Mouse (Mus musculus): ENCODE data around the gene Snrpf.

DNA sequence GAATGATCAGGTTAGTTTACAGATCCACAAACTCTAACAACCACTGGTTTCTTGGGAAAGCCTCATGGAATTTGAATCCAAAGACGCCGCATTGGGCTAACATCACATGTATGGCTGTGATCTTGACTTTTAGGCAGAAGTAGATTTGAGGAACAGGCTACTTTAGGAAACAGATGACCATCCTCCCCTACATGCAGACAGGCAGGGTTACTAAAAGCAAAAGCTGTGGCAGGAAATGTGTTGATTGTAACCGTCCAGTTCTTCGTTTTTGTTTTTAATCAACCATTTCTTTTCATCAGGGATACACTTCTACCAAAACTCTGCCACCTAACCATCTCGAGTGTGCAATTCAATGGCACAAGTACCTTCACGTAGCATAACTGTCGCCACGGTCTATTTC lies 13.5 kb downstream of the Snrpf start:
- no peak for TF ChIP-seq POLR2A (IDR thresholded peaks at IDR 0.05; ENCODE audit: borderline replicate concordance, insufficient read depth, low read length)
- TF ChIP-seq CTCF (IDR thresholded peaks at IDR 0.05; ENCODE audit: borderline replicate concordance, insufficient read depth, low read depth, low read length), result no peak
